Mouse (Mus musculus): ENCODE measurements around the gene Ppa1.

Ppa1 gene

GRCm38 (mm10) chr10:61696560-61696823 lies 48.1 kb downstream of the Ppa1 start:
- no peak for DNase-seq

GRCm38 (mm10) chr10:61697028-61697427 lies 48.7 kb downstream of the Ppa1 start:
- no peak for DNase-seq

GRCm38 (mm10) chr10:61704663-61705062 lies 56.3 kb downstream of the Ppa1 start:
- no peak for DNase-seq

GRCm38 (mm10) chr10:61706412-61707375 lies 58.3 kb downstream of the Ppa1 start:
- DNase-seq = no peak

- DNase-seq = no peak
Measured at GRCm38 (mm10) chr10:61713601-61714000, 65.2 kb downstream of the Ppa1 start.

GRCm38 (mm10) chr10:61714146-61714545 lies 65.8 kb downstream of the Ppa1 start:
- DNase-seq = no peak

- peak; percentile 82 for DNase-seq
Measured at GRCm38 (mm10) chr10:61714771-61715461, 66.6 kb downstream of the Ppa1 start, which contains the start of gene Aifm2. Gene Aifm2 (plus strand): TSS chr10:61715263.

GRCm38 (mm10) chr10:61715462-61715837 lies 67.1 kb downstream of the Ppa1 start:
- no peak for DNase-seq

- peak; percentile 49 for DNase-seq
Measured at GRCm38 (mm10) chr10:61715996-61716864, 67.9 kb downstream of the Ppa1 start.

GRCm38 (mm10) chr10:61717406-61718296 lies 69.3 kb downstream of the Ppa1 start:
- peak; percentile 59 for DNase-seq

- no peak for DNase-seq
Measured at GRCm38 (mm10) chr10:61720331-61720730, 72.0 kb downstream of the Ppa1 start.

- no peak for DNase-seq
Measured at GRCm38 (mm10) chr10:61722215-61722614, 73.9 kb downstream of the Ppa1 start.

- DNase-seq = no peak
Measured at GRCm38 (mm10) chr10:61723271-61723670, 74.9 kb downstream of the Ppa1 start.
